Comparison of ENCODE assay signal across 13 mouse cellular contexts in genomic region chrX:106045455-106045854, GRCm38 (mm10). TPM values are rescaled to one million over a fixed set of nuclear protein-coding genes. Genes with fewer than 3 reads are reported as not detected.
DNase-seq lines count a peak whose midpoint lies in the region; ATAC-seq and TF ChIP-seq lines count a peak whose summit lies in the region.
"Had no signal": no experiment of that assay in that cellular context is flagged by ENCODE, and none has a peak within 500 bp of the region (broad histone marks: within the 10 kb centered on the region; RNA-seq: fewer than 3 reads in every experiment).

No protein-coding gene starts in this region.

- no peak for ATAC-seq in heart, embryonic 13.5 days (ENCODE audit: extremely low read depth, insufficient number of reproducible peaks, low FRiP score, low TSS enrichment)
- peak; percentile 93 for ATAC-seq in lung, embryonic 14.5 days (ENCODE audit: insufficient read depth)
- ATAC-seq in lung, embryonic 16.5 days (ENCODE audit: low read depth): peak; percentile 88
- ATAC-seq in stomach, postnatal 0 days (ENCODE audit: low FRiP score, low TSS enrichment): no peak
- ATAC-seq in hindbrain, embryonic 11.5 days (ENCODE audit: low FRiP score): no peak
- ATAC-seq in forebrain, embryonic 12.5 days (ENCODE audit: low FRiP score): no peak
- ATAC-seq: hindbrain, postnatal 0 days; midbrain, embryonic 16.5 days had no signal

- no peak overlapping the region for H3K4me2 ChIP-seq in heart, embryonic 13.5 days
- H3K4me2 ChIP-seq in lung, embryonic 14.5 days: peak overlapping the region; percentile 51; the same call in 1 of the 2 replicates
- no peak overlapping the region for H3K4me2 ChIP-seq in lung, embryonic 16.5 days (ENCODE audit: low read depth, low read length)
- no peak overlapping the region for H3K4me2 ChIP-seq in stomach, postnatal 0 days (replicated peaks; ENCODE audit: low read depth)
- no peak overlapping the region for H3K4me2 ChIP-seq in hindbrain, embryonic 11.5 days (replicated peaks; ENCODE audit: low read depth, low read length)
- H3K4me2 ChIP-seq in forebrain, embryonic 12.5 days: no peak overlapping the region

- TF ChIP-seq CTCF in lung, embryonic 14.5 days (IDR thresholded peaks at IDR 0.05; ENCODE audit: low read depth): no peak
- TF ChIP-seq CTCF in stomach, postnatal 0 days (IDR thresholded peaks at IDR 0.05; ENCODE audit: low read depth): no peak

- peaks cover 46% of the 10 kb centered on the region for H3K4me1 ChIP-seq in heart, embryonic 13.5 days
- no peaks in the 10 kb centered on the region for H3K4me1 ChIP-seq in lung, embryonic 14.5 days (ENCODE audit: insufficient read depth)
- H3K4me1 ChIP-seq in lung, embryonic 16.5 days (replicated peaks; ENCODE audit: control insufficient read depth, insufficient read depth, low read length): peaks cover 11% of the 10 kb centered on the region
- no peaks in the 10 kb centered on the region; the same call in 1 of the 2 replicates for H3K4me1 ChIP-seq in stomach, postnatal 0 days (replicated peaks; ENCODE audit: control insufficient read depth, insufficient read depth)
- no peaks in the 10 kb centered on the region for H3K4me1 ChIP-seq in hindbrain, embryonic 11.5 days (replicated peaks; ENCODE audit: control insufficient read depth, insufficient read depth, low read length)
- H3K4me1 ChIP-seq in forebrain, embryonic 12.5 days: no peaks in the 10 kb centered on the region

- no peak overlapping the region for H3K4me3 ChIP-seq in heart, embryonic 13.5 days
- no peak overlapping the region for H3K4me3 ChIP-seq in lung, embryonic 14.5 days (ENCODE audit: low read depth, low read length)
- H3K4me3 ChIP-seq in lung, embryonic 16.5 days (ENCODE audit: low read length): no peak overlapping the region
- no peak overlapping the region for H3K4me3 ChIP-seq in stomach, postnatal 0 days (ENCODE audit: low read depth, low read length)
- no peak overlapping the region for H3K4me3 ChIP-seq in hindbrain, embryonic 11.5 days (ENCODE audit: low read depth, low read length)
- no peak overlapping the region for H3K4me3 ChIP-seq in forebrain, embryonic 12.5 days (replicated peaks)
- H3K4me3 ChIP-seq: layer of hippocampus, adult 2 months had no signal

- no peak overlapping the region for H3K9ac ChIP-seq in heart, embryonic 13.5 days
- H3K9ac ChIP-seq in lung, embryonic 14.5 days: no peak overlapping the region
- no peak overlapping the region for H3K9ac ChIP-seq in lung, embryonic 16.5 days (ENCODE audit: low read length)
- H3K9ac ChIP-seq in stomach, postnatal 0 days (ENCODE audit: low read length): no peak overlapping the region
- H3K9ac ChIP-seq in hindbrain, embryonic 11.5 days (ENCODE audit: low read depth, low read length): no peak overlapping the region
- H3K9ac ChIP-seq in forebrain, embryonic 12.5 days: no peak overlapping the region
- H3K9ac ChIP-seq: liver, embryonic 14.5 days had no signal

- no peak for TF ChIP-seq EP300 in stomach, postnatal 0 days (optimal IDR thresholded peaks at IDR 0.05)

- H3K27me3 ChIP-seq in heart, embryonic 13.5 days (replicated peaks): no peaks in the 10 kb centered on the region
- no peaks in the 10 kb centered on the region for H3K27me3 ChIP-seq in lung, embryonic 14.5 days (ENCODE audit: insufficient read depth, low read length)
- H3K27me3 ChIP-seq in lung, embryonic 16.5 days (ENCODE audit: control insufficient read depth, insufficient read depth, low read depth, low read length): no peaks in the 10 kb centered on the region
- H3K27me3 ChIP-seq in stomach, postnatal 0 days (ENCODE audit: control insufficient read depth, insufficient read depth, low read length): no peaks in the 10 kb centered on the region
- no peaks in the 10 kb centered on the region for H3K27me3 ChIP-seq in hindbrain, embryonic 11.5 days (ENCODE audit: control insufficient read depth, insufficient read depth, low read length)
- H3K27me3 ChIP-seq in forebrain, embryonic 12.5 days: no peaks in the 10 kb centered on the region; the same call in 1 of the 2 replicates

- H3K27ac ChIP-seq in heart, embryonic 13.5 days (replicated peaks): peak overlapping the region; percentile 72; the same call in 1 of the 2 replicates
- H3K27ac ChIP-seq in lung, embryonic 14.5 days (ENCODE audit: low read depth): peak overlapping the region; percentile 55
- H3K27ac ChIP-seq in lung, embryonic 16.5 days (ENCODE audit: low read length): peak overlapping the region; percentile 53; the same call in 1 of the 2 replicates
- H3K27ac ChIP-seq in stomach, postnatal 0 days (replicated peaks): peak overlapping the region; percentile 49; the same call in 1 of the 2 replicates
- H3K27ac ChIP-seq in hindbrain, embryonic 11.5 days (ENCODE audit: low read depth, low read length): no peak overlapping the region
- no peak overlapping the region for H3K27ac ChIP-seq in forebrain, embryonic 12.5 days
- H3K27ac ChIP-seq: hindbrain, postnatal 0 days; layer of hippocampus, adult 2 months; liver, embryonic 14.5 days had no signal

- 37% methylated on average over 2 of the region's 2 CpGs for WGBS in heart, embryonic 13.5 days
- 22% methylated on average over 2 of the region's 2 CpGs for WGBS in lung, embryonic 14.5 days
- WGBS in lung, embryonic 16.5 days: 37% methylated on average over 2 of the region's 2 CpGs
- WGBS in stomach, postnatal 0 days: 51% methylated on average over 2 of the region's 2 CpGs
- WGBS in hindbrain, embryonic 11.5 days: 54% methylated on average over 2 of the region's 2 CpGs
- 48% methylated on average over 2 of the region's 2 CpGs for WGBS in forebrain, embryonic 12.5 days

- no peaks in the 10 kb centered on the region for H3K36me3 ChIP-seq in heart, embryonic 13.5 days
- no peaks in the 10 kb centered on the region for H3K36me3 ChIP-seq in lung, embryonic 14.5 days (ENCODE audit: insufficient read depth)
- H3K36me3 ChIP-seq in lung, embryonic 16.5 days (ENCODE audit: control insufficient read depth, insufficient read depth, low read length): no peaks in the 10 kb centered on the region
- no peaks in the 10 kb centered on the region for H3K36me3 ChIP-seq in stomach, postnatal 0 days (ENCODE audit: control insufficient read depth, insufficient read depth, low read length)
- H3K36me3 ChIP-seq in hindbrain, embryonic 11.5 days (ENCODE audit: control insufficient read depth, insufficient read depth, low read length): no peaks in the 10 kb centered on the region
- no peaks in the 10 kb centered on the region for H3K36me3 ChIP-seq in forebrain, embryonic 12.5 days (replicated peaks)

- no peak for DNase-seq in heart, postnatal 4 days
- DNase-seq in lung, embryonic 14.5 days: peak; percentile 82
- DNase-seq in lung, postnatal 25 days (ENCODE audit: low spot score): no peak
- DNase-seq in stomach, postnatal 0 days (ENCODE audit: low spot score): no peak
- DNase-seq in hindbrain, embryonic 11.5 days (ENCODE audit: low spot score): no peak
- DNase-seq: cerebellum, adult 9-10 months had no signal

- H3K9me3 ChIP-seq in heart, embryonic 13.5 days: no peaks in the 10 kb centered on the region
- no peaks in the 10 kb centered on the region for H3K9me3 ChIP-seq in lung, embryonic 14.5 days (ENCODE audit: low read depth, low read length)
- no peaks in the 10 kb centered on the region for H3K9me3 ChIP-seq in lung, embryonic 16.5 days (ENCODE audit: control insufficient read depth, low read length)
- no peaks in the 10 kb centered on the region for H3K9me3 ChIP-seq in stomach, postnatal 0 days (ENCODE audit: control insufficient read depth, low read length)
- no peaks in the 10 kb centered on the region for H3K9me3 ChIP-seq in hindbrain, embryonic 11.5 days (ENCODE audit: control insufficient read depth, low read length)
- H3K9me3 ChIP-seq in forebrain, embryonic 12.5 days: no peaks in the 10 kb centered on the region

RNA-seq across cellular contexts. Expression of gene Atp7a, which starts 18.4 kb away (rescaled TPM):
- 11.7 and 13.4 TPM in 2 replicates for polyA plus RNA-seq in heart, embryonic 13.5 days (2015; fragmentation: Nextera tagmentation; extraction: Ambion mirVana)
- 10 to 100 TPM; 13.1 to 15.0 TPM for total RNA-seq in heart, postnatal 4 days (2021)
- 34.4 TPM in 2 replicates for polyA plus RNA-seq in lung, embryonic 14.5 days (2014; fragmentation: Nextera tagmentation; extraction: Ambion mirVana)
- polyA plus RNA-seq in lung, embryonic 16.5 days (2015; fragmentation: Nextera tagmentation; extraction: Ambion mirVana): 26.7 and 27.9 TPM in 2 replicates
- 11.4 and 11.6 TPM in 2 replicates for polyA plus RNA-seq in stomach, postnatal 0 days (2015; fragmentation: Nextera tagmentation; extraction: Ambion mirVana)
- 25.3 and 28.0 TPM in 2 replicates for polyA plus RNA-seq in hindbrain, embryonic 11.5 days (2014; fragmentation: Nextera tagmentation; extraction: Ambion mirVana)
- polyA plus RNA-seq in forebrain, embryonic 12.5 days (2016; fragmentation: Nextera tagmentation; extraction: Ambion mirVana): 24.8 and 25.0 TPM in 2 replicates

RNA-seq across cellular contexts. Expression of gene Cox7b, which starts 30.0 kb away (rescaled TPM):
- 770 and 864 TPM in 2 replicates for polyA plus RNA-seq in heart, embryonic 13.5 days (2015; fragmentation: Nextera tagmentation; extraction: Ambion mirVana)
- 1,000 to 10,000 TPM; 1,187 to 1,211 TPM for total RNA-seq in heart, postnatal 4 days (2021)
- polyA plus RNA-seq in lung, embryonic 14.5 days (2014; fragmentation: Nextera tagmentation; extraction: Ambion mirVana): 327 and 365 TPM in 2 replicates
- polyA plus RNA-seq in lung, embryonic 16.5 days (2015; fragmentation: Nextera tagmentation; extraction: Ambion mirVana): 347 and 357 TPM in 2 replicates
- 559 and 583 TPM in 2 replicates for polyA plus RNA-seq in stomach, postnatal 0 days (2015; fragmentation: Nextera tagmentation; extraction: Ambion mirVana)
- 291 and 309 TPM in 2 replicates for polyA plus RNA-seq in hindbrain, embryonic 11.5 days (2014; fragmentation: Nextera tagmentation; extraction: Ambion mirVana)
- 284 and 287 TPM in 2 replicates for polyA plus RNA-seq in forebrain, embryonic 12.5 days (2016; fragmentation: Nextera tagmentation; extraction: Ambion mirVana)

RNA-seq across cellular contexts. Expression of gene Magt1, which starts 33.7 kb away (rescaled TPM):
- polyA plus RNA-seq in heart, embryonic 13.5 days (2015; fragmentation: Nextera tagmentation; extraction: Ambion mirVana): 44.4 and 48.7 TPM in 2 replicates
- total RNA-seq in heart, postnatal 4 days (2021): 10 to 100 TPM; 44.6 to 44.7 TPM
- polyA plus RNA-seq in lung, embryonic 14.5 days (2014; fragmentation: Nextera tagmentation; extraction: Ambion mirVana): 62.7 and 63.0 TPM in 2 replicates
- polyA plus RNA-seq in lung, embryonic 16.5 days (2015; fragmentation: Nextera tagmentation; extraction: Ambion mirVana): 66.9 and 67.0 TPM in 2 replicates
- polyA plus RNA-seq in stomach, postnatal 0 days (2015; fragmentation: Nextera tagmentation; extraction: Ambion mirVana): 43.7 and 45.3 TPM in 2 replicates
- 47.1 and 55.7 TPM in 2 replicates for polyA plus RNA-seq in hindbrain, embryonic 11.5 days (2014; fragmentation: Nextera tagmentation; extraction: Ambion mirVana)
- polyA plus RNA-seq in forebrain, embryonic 12.5 days (2016; fragmentation: Nextera tagmentation; extraction: Ambion mirVana): 33.5 and 38.3 TPM in 2 replicates

Comparison
In these comparisons a context has a peak if more than half of its experiments do, and no peak if none do; other contexts are left out.
1. ATAC-seq: peak in lung, embryonic 14.5 days (single experiment) and lung, embryonic 16.5 days (single experiment); none in heart, embryonic 13.5 days (single experiment), stomach, postnatal 0 days (single experiment), hindbrain, embryonic 11.5 days (single experiment) and forebrain, embryonic 12.5 days (single experiment).
2. H3K27ac ChIP-seq: peak in heart, embryonic 13.5 days (single experiment), lung, embryonic 14.5 days (single experiment), lung, embryonic 16.5 days (single experiment) and stomach, postnatal 0 days (single experiment); none in hindbrain, embryonic 11.5 days (single experiment) and forebrain, embryonic 12.5 days (single experiment).